Mouse (Mus musculus) stomach, embryonic 16.5 days (tissue): Measurements from ENCODE around the gene Nup85. TPM values are rescaled to one million over a fixed set of nuclear protein-coding genes. Genes with fewer than 3 reads are reported as not detected.
A peak's percentile ranks its signal among the peaks of the same experiment; 100 is the strongest.

Experiments
- ATAC-seq: fragments of 200-750 bp; cut with Nextera tagmentation; 2 replicates; pipeline ENCODE4 v1.8.0; 2017; ENCODE audit warnings: moderate number of reproducible peaks, moderate TSS enrichment; ENCODE audit not compliant: insufficient read depth, low FRiP score
- H3K27ac ChIP-seq: fragments of 300-500 bp; sonication (generic); 2 replicates; pipeline ENCODE4 v1.5.1; 2014; ENCODE audit warnings: low read length
- H3K27me3 ChIP-seq: fragments of 300-500 bp; sonication (generic); 2 replicates; pipeline ENCODE4 v1.6.1; 2014; ENCODE audit warnings: low read length, control low read depth, mixed read lengths; ENCODE audit not compliant: control insufficient read depth, insufficient read depth
- H3K36me3 ChIP-seq: fragments of 300-500 bp; sonication (generic); 2 replicates; pipeline ENCODE4 v1.6.1; 2014; ENCODE audit warnings: low read length; ENCODE audit not compliant: control insufficient read depth, insufficient read depth
- H3K4me1 ChIP-seq: fragments of 300-500 bp; sonication (generic); 2 replicates; pipeline ENCODE4 v1.6.1; 2014; ENCODE audit warnings: low read length, control low read depth, mixed read lengths; ENCODE audit not compliant: control insufficient read depth, insufficient read depth
- H3K4me2 ChIP-seq: fragments of 300-500 bp; sonication (generic); 2 replicates; pipeline ENCODE4 v1.6.1; 2014; ENCODE audit warnings: low read depth, low read length, mixed read lengths
- H3K4me3 ChIP-seq: fragments of 300-500 bp; sonication (generic); replicated peaks from 2 replicates; pipeline ENCODE4 v1.5.1; 2014; ENCODE audit warnings: mild to moderate bottlenecking, low read length
- H3K9ac ChIP-seq: fragments of 300-500 bp; sonication (generic); 2 replicates; pipeline ENCODE4 v1.6.1; 2014; ENCODE audit warnings: low read length
- H3K9me3 ChIP-seq: fragments of 300-500 bp; sonication (generic); replicated peaks from 2 replicates; pipeline ENCODE4 v1.6.1; 2016; ENCODE audit warnings: low read length, control low read depth; ENCODE audit not compliant: control insufficient read depth
- WGBS: fragments of 180-500 bp; shearing (Covaris S2); extraction: QIAGEN DNeasy Blood & Tissue Kit; methylation state at CpG from one replicate; pipeline ENCODE4 v1.1.7; 2014; 5-methylcytosine and 5-hydroxymethylcytosine counted together
- polyA plus RNA-seq: library from polyadenylated mRNA; unstranded; fragments of >200 nt; fragmentation: Nextera tagmentation; extraction: Ambion mirVana; gene quantifications from 2 replicates; pipeline ENCODE4 v1.2.1, GENCODE M21; 2015

The Nup85 gene
- polyA plus RNA-seq, 1 experiment from 2014 or later, result 141 TPM

- H3K4me2 ChIP-seq, result no peak overlapping the region
- no peaks in the 10 kb centered on the region for H3K9me3 ChIP-seq
- H3K27me3 ChIP-seq, result no peaks in the 10 kb centered on the region
- H3K4me1 ChIP-seq, result no peaks in the 10 kb centered on the region
- peaks cover 39% of the 10 kb centered on the region for H3K36me3 ChIP-seq
- 73% methylated on average over 2 of the region's 2 CpGs for WGBS
- no peak overlapping the region for H3K27ac ChIP-seq
- H3K4me3 ChIP-seq, result no peak overlapping the region
- ATAC-seq, result no peak
- H3K9ac ChIP-seq, result no peak overlapping the region
Observed at GRCm38 (mm10) chr11:115590526-115591075, 26.4 kb downstream of the Nup85 start.

- Histone ChIP-seq H3K9ac (no peak overlapping the region), H3K4me3 (no peak overlapping the region), H3K4me1 (no peaks in the 10 kb centered on the region), H3K27ac (no peak overlapping the region), H3K36me3 (peaks cover 23% of the 10 kb centered on the region; the same call in 1 of the 2 replicates), H3K9me3 (no peaks in the 10 kb centered on the region), H3K4me2 (no peak overlapping the region), H3K27me3 (no peaks in the 10 kb centered on the region)
- 91% methylated on average over 3 of the region's 3 CpGs for WGBS
- no peak for ATAC-seq
Observed at GRCm38 (mm10) chr11:115595209-115595608, 31.0 kb downstream of the Nup85 start.

- ATAC-seq, result no peak
- Histone ChIP-seq H3K4me2 (no peak overlapping the region), H3K9ac (no peak overlapping the region), H3K4me3 (no peak overlapping the region), H3K27ac (no peak overlapping the region), H3K27me3 (no peaks in the 10 kb centered on the region), H3K9me3 (no peaks in the 10 kb centered on the region), H3K4me1 (peaks cover 15% of the 10 kb centered on the region), H3K36me3 (0 out of 2 replicates have a peak, but pooled peaks cover 8% of the 10 kb centered on the region)
- 94% methylated on average over 4 of the region's 4 CpGs for WGBS
Observed at GRCm38 (mm10) chr11:115598309-115598708, 34.1 kb downstream of the Nup85 start.

- 91% methylated on average over 7 of the region's 7 CpGs for WGBS
- H3K36me3 ChIP-seq, result no peaks in the 10 kb centered on the region
- no peak for ATAC-seq
Observed at GRCm38 (mm10) chr11:115599722-115600121, 35.5 kb downstream of the Nup85 start.

GRCm38 (mm10) chr11:115600743-115601142 is 36.5 kb downstream of the Nup85 start:
- Histone ChIP-seq H3K27ac (no peak overlapping the region), H3K9ac (no peak overlapping the region), H3K27me3 (no peaks in the 10 kb centered on the region), H3K4me1 (peaks cover 24% of the 10 kb centered on the region), H3K4me2 (no peak overlapping the region), H3K9me3 (no peaks in the 10 kb centered on the region), H3K36me3 (peaks cover 2% of the 10 kb centered on the region; the same call in 1 of the 2 replicates), H3K4me3 (no peak overlapping the region)
- WGBS, result 89% methylated on average over 15 of the region's 15 CpGs
- no peak for ATAC-seq

More at GRCm38 (mm10) chr11:115599722-115600121, 35.5 kb downstream of the Nup85 start:
- Histone ChIP-seq H3K9me3 (no peaks in the 10 kb centered on the region), H3K4me2 (no peak overlapping the region), H3K27ac (no peak overlapping the region), H3K4me1 (peaks cover 18% of the 10 kb centered on the region), H3K4me3 (no peak overlapping the region), H3K27me3 (no peaks in the 10 kb centered on the region), H3K9ac (no peak overlapping the region)

GRCm38 (mm10) chr11:115601174-115601573 is 36.9 kb downstream of the Nup85 start:
- peaks cover 24% of the 10 kb centered on the region for H3K4me1 ChIP-seq
- H3K4me3 ChIP-seq, result no peak overlapping the region
- ATAC-seq, result no peak
- no peaks in the 10 kb centered on the region for H3K9me3 ChIP-seq
- no peak overlapping the region for H3K27ac ChIP-seq
- H3K36me3 ChIP-seq, result peaks cover 6% of the 10 kb centered on the region
- H3K4me2 ChIP-seq, result no peak overlapping the region; the same call in 1 of the 2 replicates
- 84% methylated on average over 4 of the region's 4 CpGs for WGBS
- H3K27me3 ChIP-seq, result no peaks in the 10 kb centered on the region
- H3K9ac ChIP-seq, result no peak overlapping the region

- 5% methylated on average over 15 of the region's 15 CpGs for WGBS
Observed at GRCm38 (mm10) chr11:115603128-115603475, 38.9 kb downstream of the Nup85 start.

GRCm38 (mm10) chr11:115603476-115604303 is 39.5 kb downstream of the Nup85 start, which contains the start of the genes Mrps7 and Gga3:
Gene Mrps7 (plus strand): TSS chr11:115603925.
Gene Gga3 (minus strand): TSS chr11:115604051.
- peaks cover 9% of the 10 kb centered on the region for H3K36me3 ChIP-seq
- H3K4me3 ChIP-seq, result peak within 1 kb of the TSS; percentile 98
- peak; percentile 97 for ATAC-seq
- H3K4me1 ChIP-seq, result peaks cover 24% of the 10 kb centered on the region
- WGBS, result under 1% methylated on average over 90 of the region's 93 CpGs
- peak within 1 kb of the TSS; percentile 90 for H3K27ac ChIP-seq
- H3K4me2 ChIP-seq, result peak within 1 kb of the TSS; percentile 91
- H3K9me3 ChIP-seq, result no peaks in the 10 kb centered on the region
- no peaks in the 10 kb centered on the region for H3K27me3 ChIP-seq
- H3K9ac ChIP-seq, result peak within 1 kb of the TSS; percentile 97

More at GRCm38 (mm10) chr11:115603128-115603475, 38.9 kb downstream of the Nup85 start:
- no peaks in the 10 kb centered on the region for H3K27me3 ChIP-seq
- peak overlapping the region; percentile 98 for H3K4me3 ChIP-seq
- peak overlapping the region; percentile 90 for H3K27ac ChIP-seq
- H3K4me2 ChIP-seq, result peak overlapping the region; percentile 91
- peak overlapping the region; percentile 97 for H3K9ac ChIP-seq
- H3K36me3 ChIP-seq, result peaks cover 9% of the 10 kb centered on the region
- no peak for ATAC-seq
- H3K4me1 ChIP-seq, result peaks cover 24% of the 10 kb centered on the region
- no peaks in the 10 kb centered on the region for H3K9me3 ChIP-seq

- Histone ChIP-seq H3K27me3 (no peaks in the 10 kb centered on the region), H3K4me2 (peak overlapping the region; percentile 91), H3K4me3 (peak overlapping the region; percentile 98), H3K9ac (peak overlapping the region; percentile 97), H3K36me3 (peaks cover 9% of the 10 kb centered on the region), H3K27ac (peak overlapping the region; percentile 90), H3K4me1 (peaks cover 24% of the 10 kb centered on the region), H3K9me3 (no peaks in the 10 kb centered on the region)
- WGBS, result under 1% methylated on average over 26 of the region's 26 CpGs
- peak; percentile 18; the same call in 1 of the 2 replicates for ATAC-seq
Observed at GRCm38 (mm10) chr11:115604304-115604696, 40.1 kb downstream of the Nup85 start.
